Mouse (Mus musculus) neural tube, postnatal 0 days (tissue): ENCODE results near the gene Armc9. TPM values are rescaled to one million over a fixed set of nuclear protein-coding genes. Genes with fewer than 3 reads are reported as not detected.

ENCODE experiments used
- polyA plus RNA-seq: library from polyadenylated mRNA; unstranded; fragments of >200 nt; fragmentation: Nextera tagmentation; extraction: Ambion mirVana; gene quantifications from 2 replicates; pipeline ENCODE4 v1.2.1, GENCODE M21; 2015

Gene Armc9
- polyA plus RNA-seq, result 31.6 and 33.0 TPM in 2 replicates

DNA sequence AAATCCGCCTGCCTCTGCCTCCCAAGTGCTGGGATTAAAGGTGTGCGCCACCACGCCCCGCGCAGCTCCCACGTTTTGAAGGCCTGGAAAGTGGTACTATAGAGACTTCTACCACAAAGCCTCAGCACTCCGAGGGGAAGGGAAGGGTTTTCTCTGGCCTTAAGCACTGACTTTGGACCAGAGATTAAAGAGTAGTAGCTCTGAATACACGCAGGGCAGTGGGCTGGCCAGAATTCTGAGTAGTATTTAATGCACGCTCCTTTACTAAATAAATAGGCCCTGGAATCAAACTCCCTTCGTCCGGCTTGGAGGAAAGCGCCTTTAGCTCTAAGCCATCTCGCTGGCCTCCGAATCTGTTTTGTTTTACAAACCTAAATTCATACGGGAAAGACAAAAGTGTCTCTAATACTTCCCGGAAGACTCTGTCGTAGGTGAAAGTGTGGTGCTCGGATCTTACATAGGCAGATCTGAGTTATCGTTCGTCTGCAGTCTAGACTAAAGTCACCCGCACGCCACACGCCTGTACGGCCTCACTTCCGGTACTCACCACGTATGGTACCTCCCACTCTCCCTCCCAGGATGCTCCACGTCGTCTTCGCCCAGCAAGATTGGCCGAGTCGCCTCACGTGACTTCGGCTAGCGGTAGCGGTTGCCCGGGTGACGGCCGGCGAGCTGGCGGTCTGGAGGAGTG lies at the start of gene Armc9:
TSS of gene Armc9 (plus strand) at position 648 of the 691 bp plus-strand sequence.

DNA sequence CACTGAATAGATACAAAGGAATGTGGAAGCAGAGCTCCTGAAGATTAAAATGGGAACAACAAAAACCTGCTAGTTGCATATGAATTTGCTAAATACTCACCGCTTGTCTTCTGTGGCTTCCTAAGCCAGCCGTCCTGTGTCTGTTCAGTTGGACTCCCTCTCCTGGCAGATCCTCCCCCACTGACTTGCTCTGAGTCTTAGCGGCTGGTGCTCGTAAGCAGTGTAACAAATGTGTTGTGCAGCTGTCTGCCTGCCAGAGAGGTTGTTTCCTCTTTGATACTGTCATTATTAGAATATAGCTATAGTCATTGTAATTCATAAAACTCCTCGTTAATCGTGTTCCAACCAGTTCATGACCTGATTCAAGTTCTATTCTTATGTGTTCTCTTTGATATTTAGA lies 42.8 kb upstream of the Armc9 start, which contains the start of gene Htr2b:
TSS of gene Htr2b (minus strand) at position 192 of the 400 bp plus-strand sequence.

DNA sequence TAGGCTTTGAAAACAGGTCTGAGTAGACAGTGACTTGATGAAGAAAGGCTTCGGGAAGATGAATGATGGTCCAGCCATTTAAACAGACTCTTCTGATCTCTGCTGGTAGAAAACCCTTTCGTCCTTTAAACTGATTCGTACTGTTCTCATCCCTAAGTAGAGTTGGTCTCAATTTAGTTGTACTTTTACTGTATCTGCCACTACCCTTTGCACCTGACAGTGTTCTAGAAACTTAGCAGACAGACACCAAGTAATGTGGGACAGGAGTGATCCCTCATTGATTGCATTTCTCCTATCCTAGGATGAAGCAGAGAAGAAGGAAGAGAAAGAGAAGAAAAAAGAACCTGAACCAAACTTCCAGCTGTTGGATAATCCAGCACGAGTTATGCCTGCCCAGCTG lies 21.2 kb upstream of the Armc9 start, which contains the start of gene Gm21972:
TSS of gene Gm21972 (plus strand) at position 301 of the 400 bp plus-strand sequence.

DNA sequence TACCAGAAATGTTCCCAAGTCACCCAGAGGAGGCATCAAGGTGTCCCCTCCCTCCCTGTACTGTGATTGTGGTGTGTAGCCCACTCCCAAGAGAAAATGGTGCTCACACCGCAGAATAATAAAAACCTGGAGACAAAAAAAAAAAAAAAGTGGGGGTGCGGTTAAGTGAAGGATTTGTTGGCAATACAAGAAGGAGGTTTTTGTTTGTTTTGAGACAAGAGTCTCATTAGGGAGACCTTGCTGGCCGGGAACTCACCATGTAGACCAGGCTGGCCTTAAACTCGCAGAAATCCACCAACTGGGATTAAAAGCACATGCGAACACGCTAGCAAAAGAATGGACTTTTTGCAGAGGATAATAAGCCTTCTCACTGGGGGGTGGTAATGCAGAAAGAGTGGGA lies 148.0 kb downstream of the Armc9 start, which contains the start of gene B3gnt7:
TSS of gene B3gnt7 (plus strand) at position 301 of the 400 bp plus-strand sequence.

Other genes starting within 250 kb of the Armc9 start
- 11.5 and 14.3 TPM in 2 replicates for gene 4933407L21Rik, start 226.3 kb upstream of the Armc9 start, polyA plus RNA-seq
- 0.08 and 0.15 TPM in 2 replicates for gene Gpr55, start 193.8 kb upstream of the Armc9 start, polyA plus RNA-seq
- gene Spata3, start 138.0 kb upstream of the Armc9 start, polyA plus RNA-seq, result 1.5 and 1.7 TPM in 2 replicates
- gene 2810459M11Rik, start 108.9 kb upstream of the Armc9 start, polyA plus RNA-seq, result 10.6 and 12.2 TPM in 2 replicates
- 158 and 161 TPM in 2 replicates for gene Psmd1, start 90.4 kb upstream of the Armc9 start, polyA plus RNA-seq
- gene Htr2b, start 42.8 kb upstream of the Armc9 start, polyA plus RNA-seq, result 0.21 and 0.32 TPM in 2 replicates
- gene Gm21972, start 21.1 kb upstream of the Armc9 start, polyA plus RNA-seq, result 0.31 and 0.71 TPM in 2 replicates
- 8.4 and 8.9 TPM in 2 replicates for gene B3gnt7, start 148.1 kb downstream of the Armc9 start, polyA plus RNA-seq
- 168 and 183 TPM in 2 replicates for gene Ncl, start 204.6 kb downstream of the Armc9 start, polyA plus RNA-seq